Mouse (Mus musculus) 3T3-L1 (cell line): Measurements from ENCODE around the gene Aldh1l2.

Experiments
- DNase-seq: peaks from one replicate; pipeline ENCODE4 v3.0.0-alpha.2; 2015; ENCODE audit warnings: low read depth, low spot score

Aldh1l2 gene

GRCm38 (mm10) chr10:83457531-83457930 is 76.4 kb downstream of the Aldh1l2 start:
- no peak for DNase-seq

- DNase-seq = no peak
Measured at GRCm38 (mm10) chr10:83448582-83448981, 85.4 kb downstream of the Aldh1l2 start.
